Mouse (Mus musculus): ENCODE measurements around the gene Wdr64. TPM values are rescaled to one million over a fixed set of nuclear protein-coding genes. Genes with fewer than 3 reads are reported as not detected.

Wdr64 gene
- polyA plus RNA-seq (2014; fragmentation: Nextera tagmentation; extraction: Ambion mirVana), result not detected in 2 replicates

DNA sequence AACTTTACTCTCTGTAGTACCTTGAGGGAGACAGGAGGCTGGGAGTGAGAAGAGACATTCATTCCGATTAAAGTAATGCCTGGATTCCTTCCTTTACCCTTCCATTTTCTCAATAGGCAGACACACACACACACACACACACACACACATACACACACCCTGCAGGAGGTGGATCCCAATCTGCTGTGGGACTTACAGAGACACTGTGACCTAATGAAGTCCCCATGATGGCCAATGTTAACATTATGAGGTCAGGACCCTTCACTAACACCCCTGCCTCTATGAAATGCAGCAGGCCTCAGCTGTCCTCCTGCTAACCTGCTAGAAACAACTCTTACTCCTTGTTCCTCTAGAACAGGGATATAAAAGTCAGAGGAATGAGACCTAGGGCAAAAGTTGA, at the start of gene Wdr64:
TSS of gene Wdr64 (plus strand) at position 301 of the 400 bp plus-strand sequence.
- Histone ChIP-seq H3K4me2 (no peak within 1 kb of the TSS), H3K4me1 (ENCODE audit: control insufficient read depth, insufficient read depth, low read length) (peaks cover 2% of the 10 kb centered on the region; the same call in 1 of the 2 replicates), H3K27me3 (ENCODE audit: control insufficient read depth, insufficient read depth, low read length) (no peaks in the 10 kb centered on the region), H3K9ac (ENCODE audit: low read length) (no peak within 1 kb of the TSS), H3K36me3 (ENCODE audit: control insufficient read depth, insufficient read depth, low read length) (no peaks in the 10 kb centered on the region), H3K9me3 (ENCODE audit: control insufficient read depth, low read length) (no peaks in the 10 kb centered on the region), H3K4me3 (ENCODE audit: low read depth, low read length) (no peak within 1 kb of the TSS), H3K27ac (ENCODE audit: low read depth, low read length) (no peak within 1 kb of the TSS)
- WGBS, result 91% methylated on average over 1 of the region's 1 CpGs
- no peak for ATAC-seq (ENCODE audit: low FRiP score)
- DNase-seq (ENCODE audit: low spot score, missing footprints), result no peak

- no peak overlapping the region for H3K4me3 ChIP-seq (ENCODE audit: low read depth, low read length)
- no peak overlapping the region for H3K27ac ChIP-seq (ENCODE audit: low read depth, low read length)
- H3K4me1 ChIP-seq (ENCODE audit: control insufficient read depth, insufficient read depth, low read length), result no peaks in the 10 kb centered on the region
- 95% methylated on average over 4 of the region's 4 CpGs for WGBS
- no peak overlapping the region for H3K4me2 ChIP-seq
- DNase-seq (ENCODE audit: low spot score, missing footprints) (no peak), ATAC-seq (ENCODE audit: low FRiP score) (no peak)
- H3K9ac ChIP-seq (ENCODE audit: low read length), result no peak overlapping the region
- no peaks in the 10 kb centered on the region for H3K36me3 ChIP-seq (ENCODE audit: control insufficient read depth, insufficient read depth, low read length)
- no peaks in the 10 kb centered on the region for H3K9me3 ChIP-seq (ENCODE audit: control insufficient read depth, low read length)
- no peaks in the 10 kb centered on the region for H3K27me3 ChIP-seq (ENCODE audit: control insufficient read depth, insufficient read depth, low read length)
These were observed 49.8 kb upstream of the Wdr64 start for GRCm38 (mm10) chr1:175648615-175649014.

GRCm38 (mm10) chr1:175659900-175660299, 38.5 kb upstream of the Wdr64 start:
- no peak for ATAC-seq (ENCODE audit: low FRiP score)
- Histone ChIP-seq H3K36me3 (ENCODE audit: control insufficient read depth, insufficient read depth, low read length) (no peaks in the 10 kb centered on the region), H3K9me3 (ENCODE audit: control insufficient read depth, low read length) (no peaks in the 10 kb centered on the region), H3K4me2 (no peak overlapping the region), H3K4me1 (ENCODE audit: control insufficient read depth, insufficient read depth, low read length) (no peaks in the 10 kb centered on the region), H3K27ac (ENCODE audit: low read depth, low read length) (no peak overlapping the region), H3K4me3 (ENCODE audit: low read depth, low read length) (no peak overlapping the region), H3K9ac (ENCODE audit: low read length) (no peak overlapping the region), H3K27me3 (ENCODE audit: control insufficient read depth, insufficient read depth, low read length) (no peaks in the 10 kb centered on the region)
- no peak for DNase-seq (ENCODE audit: low spot score, missing footprints)
- WGBS, result 85% methylated on average over 4 of the region's 4 CpGs

DNA sequence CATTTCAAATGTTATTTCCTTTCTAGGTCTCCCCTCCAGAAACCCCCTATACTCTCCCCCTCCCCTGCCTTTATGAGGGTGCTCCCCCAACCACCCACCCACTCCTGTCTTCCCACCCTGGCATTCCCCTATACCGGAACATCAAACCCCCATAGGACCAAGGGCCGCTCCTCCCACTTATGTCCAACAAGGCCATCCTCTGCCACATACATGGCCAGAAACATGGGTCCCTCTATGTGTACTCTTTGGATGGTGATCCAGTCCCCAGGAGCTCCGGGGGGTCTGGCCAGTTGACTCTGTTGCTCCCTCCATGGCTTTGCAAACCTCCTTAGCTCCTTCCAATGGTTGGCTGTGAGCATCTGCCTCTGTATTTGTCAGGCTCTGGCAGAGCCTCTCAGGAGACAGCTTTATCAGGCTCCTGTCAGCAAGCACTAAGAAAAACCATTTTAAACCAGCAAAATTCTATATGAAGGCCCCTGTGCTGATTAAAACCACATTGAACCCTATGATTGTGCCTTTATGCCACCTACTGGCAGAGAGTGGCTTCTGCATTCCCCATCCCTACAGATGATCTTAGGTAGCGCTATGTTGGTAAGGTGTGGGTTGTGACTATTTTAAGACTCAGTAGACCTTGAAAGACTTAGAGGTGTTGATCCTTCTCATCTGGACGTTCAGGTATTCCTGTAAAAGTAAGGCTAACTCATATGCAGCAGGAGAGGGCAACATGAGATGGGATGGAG, 29.6 kb upstream of the Wdr64 start:
- no peaks in the 10 kb centered on the region for H3K36me3 ChIP-seq (ENCODE audit: control insufficient read depth, insufficient read depth, low read length)
- no peak overlapping the region for H3K4me2 ChIP-seq
- H3K4me1 ChIP-seq (ENCODE audit: control insufficient read depth, insufficient read depth, low read length), result no peaks in the 10 kb centered on the region
- WGBS, result 82% methylated on average over 5 of the region's 5 CpGs
- H3K9ac ChIP-seq (ENCODE audit: low read length), result no peak overlapping the region
- H3K4me3 ChIP-seq (ENCODE audit: low read depth, low read length), result no peak overlapping the region
- H3K9me3 ChIP-seq (ENCODE audit: control insufficient read depth, low read length), result no peaks in the 10 kb centered on the region
- H3K27me3 ChIP-seq (ENCODE audit: control insufficient read depth, insufficient read depth, low read length), result no peaks in the 10 kb centered on the region
- DNase-seq (ENCODE audit: low spot score, missing footprints), result peak; percentile 85
- peak; percentile 63 for ATAC-seq (ENCODE audit: low FRiP score)
- H3K27ac ChIP-seq (ENCODE audit: low read depth, low read length), result no peak overlapping the region

- H3K36me3 ChIP-seq (ENCODE audit: control insufficient read depth, insufficient read depth, low read length), result no peaks in the 10 kb centered on the region
- no peaks in the 10 kb centered on the region for H3K4me1 ChIP-seq (ENCODE audit: control insufficient read depth, insufficient read depth, low read length)
- H3K9me3 ChIP-seq (ENCODE audit: control insufficient read depth, low read length), result no peaks in the 10 kb centered on the region
- no peak overlapping the region for H3K4me2 ChIP-seq
- no peaks in the 10 kb centered on the region for H3K27me3 ChIP-seq (ENCODE audit: control insufficient read depth, insufficient read depth, low read length)
- DNase-seq (ENCODE audit: low spot score, missing footprints) (no peak), ATAC-seq (ENCODE audit: low FRiP score) (no peak)
- H3K27ac ChIP-seq (ENCODE audit: low read depth, low read length), result no peak overlapping the region
- 94% methylated on average over 3 of the region's 3 CpGs for WGBS
- H3K4me3 ChIP-seq (ENCODE audit: low read depth, low read length), result no peak overlapping the region
- no peak overlapping the region for H3K9ac ChIP-seq (ENCODE audit: low read length)
These were observed 28.9 kb upstream of the Wdr64 start for GRCm38 (mm10) chr1:175669456-175669855.

- Histone ChIP-seq H3K9ac (ENCODE audit: low read length) (no peak overlapping the region), H3K27ac (ENCODE audit: low read depth, low read length) (no peak overlapping the region), H3K36me3 (ENCODE audit: control insufficient read depth, insufficient read depth, low read length) (no peaks in the 10 kb centered on the region), H3K4me3 (ENCODE audit: low read depth, low read length) (no peak overlapping the region), H3K9me3 (ENCODE audit: control insufficient read depth, low read length) (no peaks in the 10 kb centered on the region), H3K4me1 (ENCODE audit: control insufficient read depth, insufficient read depth, low read length) (no peaks in the 10 kb centered on the region), H3K27me3 (ENCODE audit: control insufficient read depth, insufficient read depth, low read length) (no peaks in the 10 kb centered on the region), H3K4me2 (no peak overlapping the region)
- ATAC-seq (ENCODE audit: low FRiP score) (no peak), DNase-seq (ENCODE audit: low spot score, missing footprints) (peak; percentile 41)
- 85% methylated on average over 7 of the region's 7 CpGs for WGBS
These were observed 28.4 kb upstream of the Wdr64 start for GRCm38 (mm10) chr1:175670042-175670441.

- no peak overlapping the region for H3K27ac ChIP-seq (ENCODE audit: low read depth, low read length)
- H3K36me3 ChIP-seq (ENCODE audit: control insufficient read depth, insufficient read depth, low read length), result no peaks in the 10 kb centered on the region
- DNase-seq (ENCODE audit: low spot score, missing footprints) (no peak), ATAC-seq (ENCODE audit: low FRiP score) (no peak)
- H3K4me2 ChIP-seq, result no peak overlapping the region
- H3K27me3 ChIP-seq (ENCODE audit: control insufficient read depth, insufficient read depth, low read length), result no peaks in the 10 kb centered on the region
- no peak overlapping the region for H3K9ac ChIP-seq (ENCODE audit: low read length)
- H3K4me3 ChIP-seq (ENCODE audit: low read depth, low read length), result no peak overlapping the region
- H3K4me1 ChIP-seq (ENCODE audit: control insufficient read depth, insufficient read depth, low read length), result no peaks in the 10 kb centered on the region
- no peaks in the 10 kb centered on the region for H3K9me3 ChIP-seq (ENCODE audit: control insufficient read depth, low read length)
- 53% methylated on average over 1 of the region's 1 CpGs for WGBS
These were observed 26.8 kb upstream of the Wdr64 start for GRCm38 (mm10) chr1:175671626-175672025.

DNA sequence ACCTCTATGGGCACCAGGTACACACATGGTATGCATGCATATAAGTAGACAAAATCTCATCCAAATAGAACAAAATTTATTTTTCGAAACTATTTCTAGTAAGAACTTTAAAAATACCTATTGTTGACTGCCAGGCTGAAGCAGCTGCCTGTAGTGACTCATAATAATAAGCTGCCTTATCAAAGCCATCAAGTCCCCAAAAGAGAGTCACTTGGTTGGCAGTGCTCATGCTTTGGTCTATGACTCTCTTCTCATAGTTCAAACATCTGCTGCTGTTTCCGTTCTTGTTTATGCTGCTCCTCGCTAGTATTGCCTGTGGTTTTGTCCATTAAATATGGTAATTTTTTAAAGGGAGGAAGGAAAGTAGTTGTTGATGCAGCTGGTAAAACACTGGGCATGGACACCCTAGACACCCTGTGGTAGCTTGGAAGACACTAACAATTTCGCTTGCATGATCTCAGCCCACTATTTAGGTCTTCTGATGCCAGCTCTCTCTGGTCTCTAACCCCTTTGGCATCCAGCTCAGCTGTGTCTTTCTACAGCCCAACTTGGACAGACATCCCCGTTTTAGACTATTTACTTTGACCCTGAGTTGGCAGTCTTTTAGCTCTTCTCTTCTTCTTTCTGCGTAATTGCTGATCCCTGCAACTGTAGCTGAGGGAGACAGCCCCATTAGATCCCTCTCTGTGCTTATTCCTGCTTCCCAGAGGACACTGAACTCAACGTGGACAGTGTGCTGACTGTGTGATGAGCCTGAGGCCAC, 24.6 kb upstream of the Wdr64 start:
- Histone ChIP-seq H3K36me3 (ENCODE audit: control insufficient read depth, insufficient read depth, low read length) (no peaks in the 10 kb centered on the region), H3K4me1 (ENCODE audit: control insufficient read depth, insufficient read depth, low read length) (no peaks in the 10 kb centered on the region), H3K9me3 (ENCODE audit: control insufficient read depth, low read length) (no peaks in the 10 kb centered on the region), H3K27ac (ENCODE audit: low read depth, low read length) (no peak overlapping the region), H3K4me2 (no peak overlapping the region), H3K27me3 (ENCODE audit: control insufficient read depth, insufficient read depth, low read length) (no peaks in the 10 kb centered on the region), H3K9ac (ENCODE audit: low read length) (no peak overlapping the region), H3K4me3 (ENCODE audit: low read depth, low read length) (no peak overlapping the region)
- ATAC-seq (ENCODE audit: low FRiP score) (no peak), DNase-seq (ENCODE audit: low spot score, missing footprints) (no peak)
- WGBS, result 88% methylated on average over 7 of the region's 7 CpGs

GRCm38 (mm10) chr1:175675116-175675515, 23.3 kb upstream of the Wdr64 start:
- 83% methylated on average over 6 of the region's 6 CpGs for WGBS

More at GRCm38 (mm10) chr1:175675116-175675515, 23.3 kb upstream of the Wdr64 start:
- Histone ChIP-seq H3K9me3 (ENCODE audit: control insufficient read depth, low read length) (no peaks in the 10 kb centered on the region), H3K4me3 (ENCODE audit: low read depth, low read length) (no peak overlapping the region), H3K4me2 (no peak overlapping the region), H3K27me3 (ENCODE audit: control insufficient read depth, insufficient read depth, low read length) (no peaks in the 10 kb centered on the region), H3K9ac (ENCODE audit: low read length) (no peak overlapping the region), H3K36me3 (ENCODE audit: control insufficient read depth, insufficient read depth, low read length) (no peaks in the 10 kb centered on the region), H3K27ac (ENCODE audit: low read depth, low read length) (no peak overlapping the region), H3K4me1 (ENCODE audit: control insufficient read depth, insufficient read depth, low read length) (no peaks in the 10 kb centered on the region)
- DNase-seq (ENCODE audit: low spot score, missing footprints) (no peak), ATAC-seq (ENCODE audit: low FRiP score) (no peak)
